ENCODE assay signal across 10 mouse cellular contexts in genomic region chr16:98041676-98042075, GRCm38 (mm10). TPM values are rescaled to one million over a fixed set of nuclear protein-coding genes. Genes with fewer than 3 reads are reported as not detected.
A peak's percentile ranks its signal among the peaks of the same experiment; 100 is the strongest.
DNase-seq lines count a peak whose midpoint lies in the region; ATAC-seq lines count a peak whose summit lies in the region.
"Had no signal": no experiment of that assay in that cellular context is flagged by ENCODE, and none has a peak within 500 bp of the region (broad histone marks: within the 10 kb centered on the region; RNA-seq: fewer than 3 reads in every experiment).

No protein-coding gene starts in this region.

- ATAC-seq in kidney, embryonic 16.5 days (ENCODE audit: low FRiP score, low TSS enrichment) = no peak
- ATAC-seq in granulocyte monocyte progenitor cell, adult 5-6 weeks (replicated peaks; ENCODE audit: poor library complexity, severe bottlenecking) = peak; percentile 62
- peak; percentile 96 for ATAC-seq in megakaryocyte progenitor cell, adult 5-6 weeks (replicated peaks; ENCODE audit: poor library complexity)
- ATAC-seq in midbrain, embryonic 13.5 days = no peak

- peaks cover 18% of the 10 kb centered on the region; the same call in 1 of the 2 replicates for H3K36me3 ChIP-seq in kidney, embryonic 16.5 days (ENCODE audit: insufficient read depth, low read length)
- peaks cover 16% of the 10 kb centered on the region for H3K36me3 ChIP-seq in midbrain, embryonic 13.5 days

- H3K9me3 ChIP-seq in kidney, embryonic 16.5 days (ENCODE audit: low read length) = peaks cover 11% of the 10 kb centered on the region; the same call in 1 of the 2 replicates
- H3K9me3 ChIP-seq in midbrain, embryonic 13.5 days = peaks cover 9% of the 10 kb centered on the region

- H3K4me2 ChIP-seq in kidney, embryonic 16.5 days (replicated peaks; ENCODE audit: low read depth, low read length) = no peak overlapping the region
- H3K4me2 ChIP-seq in midbrain, embryonic 13.5 days (replicated peaks) = no peak overlapping the region
- H3K4me2 ChIP-seq: embryonic facial prominence, embryonic 15.5 days; neural tube, embryonic 12.5 days had no signal

- WGBS in kidney, embryonic 16.5 days = 75% methylated on average over 2 of the region's 2 CpGs
- 84% methylated on average over 2 of the region's 2 CpGs for WGBS in midbrain, embryonic 13.5 days

- H3K4me1 ChIP-seq in kidney, embryonic 16.5 days (ENCODE audit: insufficient read depth, low read length) = no peaks in the 10 kb centered on the region
- no peaks in the 10 kb centered on the region for H3K4me1 ChIP-seq in midbrain, embryonic 13.5 days (replicated peaks)
- H3K4me1 ChIP-seq: embryonic facial prominence, embryonic 15.5 days; neural tube, embryonic 12.5 days had no signal

- no peak overlapping the region for H3K9ac ChIP-seq in kidney, embryonic 16.5 days (replicated peaks; ENCODE audit: low read length)
- H3K9ac ChIP-seq in midbrain, embryonic 13.5 days (replicated peaks) = no peak overlapping the region
- H3K9ac ChIP-seq: embryonic facial prominence, embryonic 15.5 days; neural tube, embryonic 12.5 days had no signal

- no peak overlapping the region for H3K27ac ChIP-seq in kidney, embryonic 16.5 days (ENCODE audit: low read length)
- no peak overlapping the region for H3K27ac ChIP-seq in midbrain, embryonic 13.5 days
- H3K27ac ChIP-seq: embryonic facial prominence, embryonic 15.5 days; neural tube, embryonic 12.5 days had no signal

- no peaks in the 10 kb centered on the region for H3K27me3 ChIP-seq in kidney, embryonic 16.5 days (ENCODE audit: insufficient read depth, low read length)
- H3K27me3 ChIP-seq in midbrain, embryonic 13.5 days = no peaks in the 10 kb centered on the region
- H3K27me3 ChIP-seq: embryonic facial prominence, embryonic 15.5 days; neural tube, embryonic 12.5 days had no signal

- H3K4me3 ChIP-seq in kidney, embryonic 16.5 days (ENCODE audit: low read length) = no peak overlapping the region
- no peak overlapping the region for H3K4me3 ChIP-seq in midbrain, embryonic 13.5 days (replicated peaks)
- H3K4me3 ChIP-seq: embryonic facial prominence, embryonic 15.5 days; neural tube, embryonic 12.5 days had no signal

- peak; percentile 7 to 16 for DNase-seq in kidney, adult 8-10 months
- DNase-seq in CD4-positive, CD25-positive, alpha-beta regulatory T cell, adult 2 months (ENCODE audit: low read depth, low spot score) = peak; percentile 67
- peak; percentile 43 for DNase-seq in MN1 (ENCODE audit: low spot score)
- no peak for DNase-seq in urinary bladder, adult 2 months (ENCODE audit: low spot score)

RNA-seq across cellular contexts. Expression of gene A630089N07Rik, which starts 40.6 kb away (rescaled TPM):
- 19.9 and 24.9 TPM in 2 replicates for polyA plus RNA-seq in kidney, embryonic 16.5 days (2015; fragmentation: Nextera tagmentation; extraction: Ambion mirVana)
- total RNA-seq in granulocyte monocyte progenitor cell, adult 5-6 weeks (2014; fragmentation: Nextera tagmentation) = 62.8 and 64.4 TPM in 2 replicates
- total RNA-seq in granulocyte monocyte progenitor cell, adult 5-6 weeks (2017) = 45.6 and 65.1 TPM in 2 replicates
- total RNA-seq in megakaryocyte progenitor cell, adult 5-6 weeks (2015) = 35.2 and 46.2 TPM in 2 replicates
- total RNA-seq in megakaryocyte progenitor cell, adult 5-6 weeks (2017) = 36.1 and 50.0 TPM in 2 replicates
- 2.8 and 3.6 TPM in 2 replicates for polyA plus RNA-seq in urinary bladder, adult 2 months (2012; rRNA removed)
- 17.8 and 19.8 TPM in 2 replicates for polyA plus RNA-seq in midbrain, embryonic 13.5 days (2015; fragmentation: Nextera tagmentation; extraction: Ambion mirVana)

RNA-seq across cellular contexts. Expression of gene B230307C23Rik, which starts 44.6 kb away (rescaled TPM):
- polyA plus RNA-seq in kidney, embryonic 16.5 days (2015; fragmentation: Nextera tagmentation; extraction: Ambion mirVana) = 28.2 and 28.5 TPM in 2 replicates
- 39.0 and 72.4 TPM in 2 replicates for total RNA-seq in granulocyte monocyte progenitor cell, adult 5-6 weeks (2014; fragmentation: Nextera tagmentation)
- total RNA-seq in granulocyte monocyte progenitor cell, adult 5-6 weeks (2017) = 28.9 and 68.4 TPM in 2 replicates
- total RNA-seq in megakaryocyte progenitor cell, adult 5-6 weeks (2015) = 26.8 and 45.0 TPM in 2 replicates
- total RNA-seq in megakaryocyte progenitor cell, adult 5-6 weeks (2017) = 66.4 and 152 TPM in 2 replicates
- polyA plus RNA-seq in urinary bladder, adult 2 months (2012; rRNA removed) = 14.0 and 15.1 TPM in 2 replicates
- polyA plus RNA-seq in midbrain, embryonic 13.5 days (2015; fragmentation: Nextera tagmentation; extraction: Ambion mirVana) = 21.4 and 23.3 TPM in 2 replicates

Comparison
In these comparisons a context has a peak if more than half of its experiments do, and no peak if none do; other contexts are left out.
1. ATAC-seq: peak in granulocyte monocyte progenitor cell, adult 5-6 weeks (single experiment) and megakaryocyte progenitor cell, adult 5-6 weeks (single experiment); none in kidney, embryonic 16.5 days (single experiment) and midbrain, embryonic 13.5 days (single experiment).